Mouse (Mus musculus) forebrain, embryonic 13.5 days (tissue): ENCODE data around the gene Aipl1. TPM values are rescaled to one million over a fixed set of nuclear protein-coding genes. Genes with fewer than 3 reads are reported as not detected.

ENCODE experiments used
- ATAC-seq: fragments of 200-750 bp; cut with Nextera tagmentation; 2 replicates; pipeline ENCODE4 v1.8.0; 2017
- H3K27ac ChIP-seq: fragments of 300-500 bp; sonication (generic); 2 replicates; pipeline ENCODE4 v1.5.1; 2015; ENCODE audit warnings: inconsistent platforms, mild to moderate bottlenecking, moderate library complexity
- H3K27me3 ChIP-seq: fragments of 300-500 bp; sonication (generic); 2 replicates; pipeline ENCODE4 v1.6.1; 2015; ENCODE audit warnings: mild to moderate bottlenecking, inconsistent platforms
- H3K36me3 ChIP-seq: fragments of 300-500 bp; sonication (generic); 2 replicates; pipeline ENCODE4 v1.6.1; 2015; ENCODE audit warnings: mild to moderate bottlenecking, inconsistent platforms; ENCODE audit not compliant: poor library complexity, severe bottlenecking
- H3K4me1 ChIP-seq: fragments of 300-500 bp; sonication (generic); 2 replicates; pipeline ENCODE4 v1.6.1; 2015; ENCODE audit warnings: inconsistent platforms
- H3K4me2 ChIP-seq: fragments of 300-500 bp; sonication (generic); 2 replicates; pipeline ENCODE4 v1.6.1; 2015; ENCODE audit warnings: inconsistent platforms, mild to moderate bottlenecking, moderate library complexity
- H3K4me3 ChIP-seq: fragments of 300-500 bp; sonication (generic); 2 replicates; pipeline ENCODE4 v1.5.1; 2015; ENCODE audit warnings: mild to moderate bottlenecking, inconsistent platforms
- H3K9ac ChIP-seq: fragments of 300-500 bp; sonication (generic); 2 replicates; pipeline ENCODE4 v1.6.1; 2015; ENCODE audit warnings: mild to moderate bottlenecking, inconsistent platforms
- H3K9me3 ChIP-seq: fragments of 300-500 bp; sonication (generic); replicated peaks from 2 replicates; pipeline ENCODE4 v1.6.1; 2016; ENCODE audit warnings: inconsistent platforms
- WGBS: fragments of 180-500 bp; shearing (Covaris S2); methylation state at CpG from one replicate; pipeline ENCODE4 v1.1.7; 2015; 5-methylcytosine and 5-hydroxymethylcytosine counted together
- polyA plus RNA-seq: library from polyadenylated mRNA; unstranded; fragments of >200 nt; fragmentation: Nextera tagmentation; extraction: Ambion mirVana; gene quantifications from 2 replicates; pipeline ENCODE4 v1.2.1, GENCODE M21; 2015

Gene Aipl1
- polyA plus RNA-seq, 1 experiment from 2014 or later = 0.23 TPM

DNA sequence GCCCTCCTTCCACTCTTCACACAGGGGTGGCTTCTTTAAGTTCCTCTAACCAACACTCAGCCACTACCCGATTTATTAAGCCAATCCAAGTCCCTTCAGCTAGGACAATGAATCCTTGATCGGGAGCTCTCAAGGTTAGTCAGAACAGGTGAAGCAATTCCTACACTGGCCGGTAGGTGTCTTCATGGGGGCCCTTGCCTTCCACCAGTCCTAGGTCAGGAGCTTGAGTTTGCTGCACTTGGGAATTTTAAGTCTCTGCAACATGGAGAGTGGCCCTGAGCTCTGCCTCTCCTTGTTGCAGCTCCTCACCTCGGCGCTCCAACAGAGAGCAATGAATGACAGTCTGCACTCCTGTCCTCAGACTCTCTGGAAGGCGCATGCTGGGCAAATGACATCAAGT is 29.0 kb upstream of the Aipl1 start:
- Histone ChIP-seq H3K9me3 (0 out of 2 replicates have a peak, but pooled peaks cover 3% of the 10 kb centered on the region), H3K4me3 (no peak overlapping the region), H3K9ac (no peak overlapping the region), H3K4me1 (peaks cover 14% of the 10 kb centered on the region), H3K4me2 (no peak overlapping the region), H3K36me3 (no peaks in the 10 kb centered on the region), H3K27ac (no peak overlapping the region), H3K27me3 (no peaks in the 10 kb centered on the region)
- ATAC-seq = no peak
- WGBS = 35% methylated on average over 6 of the region's 6 CpGs

DNA sequence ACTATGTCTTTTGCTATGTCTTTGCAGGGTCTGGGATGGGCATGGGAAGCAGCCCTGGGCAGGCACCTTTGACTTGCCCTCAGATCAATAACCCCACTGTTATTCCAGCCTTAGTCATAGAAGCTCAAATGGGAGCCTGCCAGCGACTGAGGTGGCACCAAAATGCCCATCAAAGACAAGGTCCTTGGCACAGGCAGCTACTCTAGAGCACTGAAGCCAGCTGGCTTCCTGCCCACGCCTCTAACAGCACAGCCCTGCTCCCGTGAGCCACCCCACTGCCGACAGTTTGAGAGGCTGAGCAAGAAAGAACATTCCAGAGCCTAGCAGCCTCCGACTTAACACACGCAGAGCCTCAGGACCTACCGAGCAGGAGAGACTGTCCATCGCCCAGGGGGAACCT is 27.8 kb upstream of the Aipl1 start:
- Histone ChIP-seq H3K27me3 (no peaks in the 10 kb centered on the region), H3K9me3 (0 out of 2 replicates have a peak, but pooled peaks cover 3% of the 10 kb centered on the region), H3K4me2 (no peak overlapping the region), H3K4me1 (peaks cover 14% of the 10 kb centered on the region), H3K9ac (no peak overlapping the region), H3K27ac (no peak overlapping the region; the same call in 1 of the 2 replicates), H3K36me3 (no peaks in the 10 kb centered on the region), H3K4me3 (no peak overlapping the region)
- WGBS = 71% methylated on average over 8 of the region's 8 CpGs
- ATAC-seq = peak; percentile 43

DNA sequence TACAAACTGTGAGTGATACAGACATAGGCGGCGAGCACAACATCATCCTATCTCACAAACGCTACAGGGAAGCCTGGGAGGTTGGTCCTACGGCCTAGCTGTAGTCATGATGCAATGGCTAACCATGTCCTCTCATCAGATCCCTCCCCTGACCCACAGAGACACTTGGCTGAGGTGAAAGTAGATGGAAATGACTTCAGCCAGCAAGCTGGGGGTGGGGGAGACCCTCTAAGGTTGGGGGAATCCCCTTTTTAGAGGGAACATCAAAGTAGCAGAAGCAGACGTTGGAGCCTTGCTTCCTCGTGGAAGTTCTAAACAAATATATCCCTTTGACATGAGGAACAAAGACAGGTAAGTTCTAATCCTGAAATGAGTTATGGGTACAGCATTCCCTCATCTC is 27.1 kb upstream of the Aipl1 start:
- ATAC-seq = no peak
- peaks cover 14% of the 10 kb centered on the region for H3K4me1 ChIP-seq
- H3K4me3 ChIP-seq = no peak overlapping the region
- H3K9ac ChIP-seq = no peak overlapping the region
- H3K9me3 ChIP-seq = 0 out of 2 replicates have a peak, but pooled peaks cover 3% of the 10 kb centered on the region
- no peak overlapping the region for H3K27ac ChIP-seq
- no peaks in the 10 kb centered on the region for H3K36me3 ChIP-seq
- no peak overlapping the region for H3K4me2 ChIP-seq
- 83% methylated on average over 6 of the region's 6 CpGs for WGBS
- no peaks in the 10 kb centered on the region for H3K27me3 ChIP-seq

DNA sequence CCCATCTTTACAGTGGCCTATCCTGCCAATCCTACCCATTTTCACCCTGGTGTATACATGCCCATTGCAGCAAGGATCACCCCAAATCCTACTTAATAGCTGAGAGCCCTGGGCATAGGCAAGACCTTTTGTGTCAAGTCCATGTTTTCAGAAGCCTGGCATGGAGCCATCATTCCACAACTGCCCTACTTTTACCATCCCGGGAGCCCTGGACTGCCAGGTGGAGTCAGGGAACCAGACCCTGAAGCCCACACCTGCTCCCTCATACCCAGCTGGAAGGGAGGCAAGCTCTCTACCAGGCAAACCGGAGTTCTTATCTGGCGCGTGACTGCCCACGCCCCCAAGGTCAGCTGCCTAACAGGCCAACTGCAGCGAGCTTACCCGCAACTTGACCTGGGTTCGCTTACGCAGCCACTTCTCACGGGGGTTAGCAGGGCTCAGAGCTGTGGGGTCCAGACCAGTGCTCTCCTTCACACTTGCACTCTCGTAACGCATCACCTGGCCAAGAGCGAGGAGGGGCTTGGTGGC is 23.8 kb upstream of the Aipl1 start:
- 91% methylated on average over 13 of the region's 13 CpGs for WGBS
- H3K27me3 ChIP-seq = no peaks in the 10 kb centered on the region
- ATAC-seq = no peak
- no peak overlapping the region for H3K9ac ChIP-seq
- H3K36me3 ChIP-seq = no peaks in the 10 kb centered on the region
- 0 out of 2 replicates have a peak, but pooled peaks cover 3% of the 10 kb centered on the region for H3K9me3 ChIP-seq
- no peak overlapping the region for H3K27ac ChIP-seq
- no peak overlapping the region for H3K4me3 ChIP-seq
- H3K4me2 ChIP-seq = no peak overlapping the region
- H3K4me1 ChIP-seq = peaks cover 12% of the 10 kb centered on the region

DNA sequence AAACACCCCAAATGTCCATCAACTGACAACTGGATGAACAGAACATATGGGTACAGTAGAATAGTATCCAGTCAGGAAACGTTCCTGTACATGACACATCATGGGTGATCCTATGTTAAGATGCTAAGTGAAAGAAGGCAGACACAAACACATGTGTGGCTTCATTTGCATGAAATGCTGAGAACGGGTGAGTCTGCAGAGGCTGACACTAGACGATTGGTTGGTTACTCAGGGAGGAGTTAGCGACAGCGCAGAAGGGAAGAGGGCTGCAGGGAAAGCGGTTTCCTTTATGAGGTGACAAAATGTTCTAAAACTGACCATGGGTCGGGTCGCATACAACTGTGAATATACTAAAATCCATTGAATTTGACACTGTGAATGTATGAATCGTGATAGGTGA is 23.1 kb upstream of the Aipl1 start:
- Histone ChIP-seq H3K4me1 (peaks cover 13% of the 10 kb centered on the region), H3K4me3 (no peak overlapping the region), H3K4me2 (no peak overlapping the region), H3K27me3 (no peaks in the 10 kb centered on the region), H3K27ac (no peak overlapping the region), H3K36me3 (no peaks in the 10 kb centered on the region), H3K9ac (no peak overlapping the region), H3K9me3 (0 out of 2 replicates have a peak, but pooled peaks cover 2% of the 10 kb centered on the region)
- 84% methylated on average over 9 of the region's 9 CpGs for WGBS
- ATAC-seq = no peak

DNA sequence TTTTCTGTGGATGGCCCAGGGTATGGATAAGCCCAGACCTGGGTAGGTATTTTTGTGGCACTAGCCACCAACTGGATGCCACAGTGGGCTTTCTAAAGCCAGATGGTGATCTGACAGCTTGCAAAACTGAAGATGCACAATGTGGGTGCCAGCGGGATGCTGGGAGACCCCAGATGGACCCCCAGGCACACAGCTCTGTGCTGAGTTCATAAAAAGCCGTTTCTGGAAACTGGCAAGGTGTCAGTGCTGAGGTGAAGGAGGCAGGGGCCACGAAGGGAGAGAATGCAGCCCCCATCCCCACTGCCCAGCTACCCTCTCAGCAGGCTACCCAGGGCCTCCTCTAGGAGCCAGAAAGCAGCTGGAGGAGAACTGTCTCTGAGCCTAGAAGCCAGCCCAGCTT is 19.9 kb upstream of the Aipl1 start:
- Histone ChIP-seq H3K9ac (no peak overlapping the region), H3K27me3 (peaks cover 16% of the 10 kb centered on the region; the same call in 1 of the 2 replicates), H3K4me1 (peaks cover 12% of the 10 kb centered on the region; the same call in 1 of the 2 replicates), H3K4me3 (no peak overlapping the region), H3K36me3 (no peaks in the 10 kb centered on the region), H3K9me3 (no peaks in the 10 kb centered on the region), H3K4me2 (no peak overlapping the region), H3K27ac (no peak overlapping the region; the same call in 1 of the 2 replicates)
- WGBS = 54% methylated on average over 3 of the region's 3 CpGs
- ATAC-seq = no peak

DNA sequence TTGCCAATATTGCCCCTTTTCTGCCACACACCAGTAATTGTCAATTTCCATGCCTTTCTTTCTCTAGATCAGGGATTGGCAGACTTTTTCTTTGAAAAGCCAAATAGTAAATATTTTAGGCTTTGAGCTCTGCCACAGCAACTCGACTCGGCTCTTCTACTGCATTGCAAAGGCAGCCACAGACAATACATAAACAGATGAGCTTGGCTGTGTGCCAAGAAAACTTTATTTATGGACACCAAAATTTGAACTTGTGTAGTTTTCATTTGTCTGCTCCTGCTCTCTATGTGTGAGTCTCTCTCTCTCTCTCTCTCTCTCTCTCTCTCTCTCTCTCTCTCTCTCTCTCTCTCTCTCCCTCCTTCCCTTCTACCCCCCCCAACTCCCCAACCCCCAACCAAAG is 17.9 kb upstream of the Aipl1 start:
- Histone ChIP-seq H3K27ac (no peak overlapping the region), H3K4me3 (no peak overlapping the region), H3K4me1 (peaks cover 32% of the 10 kb centered on the region), H3K4me2 (no peak overlapping the region), H3K36me3 (no peaks in the 10 kb centered on the region), H3K9ac (no peak overlapping the region), H3K27me3 (peaks cover 31% of the 10 kb centered on the region), H3K9me3 (no peaks in the 10 kb centered on the region)
- WGBS = 31% methylated on average over 2 of the region's 2 CpGs
- no peak for ATAC-seq

DNA sequence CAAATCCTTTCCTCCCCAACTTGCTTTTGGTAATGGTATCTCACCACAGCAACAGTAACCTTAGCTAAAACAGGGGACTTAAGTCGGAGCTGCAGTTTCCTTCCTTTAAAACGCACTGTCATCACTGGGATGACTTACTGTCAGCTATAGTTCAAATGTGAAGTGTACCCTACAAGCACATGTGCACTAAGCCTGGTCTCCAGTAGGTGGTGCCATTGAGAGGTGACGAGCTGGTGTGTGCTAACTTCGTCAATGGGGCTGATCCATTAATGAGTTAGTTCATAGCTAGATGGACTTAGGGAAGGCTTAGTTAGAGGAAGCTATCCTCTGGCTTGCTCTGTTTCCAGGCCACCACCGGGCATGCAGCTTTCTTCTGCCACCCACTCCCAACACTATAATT is 15.3 kb upstream of the Aipl1 start:
- no peak overlapping the region for H3K4me3 ChIP-seq
- no peak overlapping the region for H3K4me2 ChIP-seq
- H3K27me3 ChIP-seq = peaks cover 42% of the 10 kb centered on the region
- ATAC-seq = peak; percentile 50; the same call in 1 of the 2 replicates
- H3K9ac ChIP-seq = no peak overlapping the region
- H3K36me3 ChIP-seq = 0 out of 2 replicates have a peak, but pooled peaks cover 4% of the 10 kb centered on the region
- no peaks in the 10 kb centered on the region for H3K9me3 ChIP-seq
- H3K4me1 ChIP-seq = peaks cover 36% of the 10 kb centered on the region
- WGBS = 20% methylated on average over 5 of the region's 5 CpGs
- no peak overlapping the region for H3K27ac ChIP-seq

DNA sequence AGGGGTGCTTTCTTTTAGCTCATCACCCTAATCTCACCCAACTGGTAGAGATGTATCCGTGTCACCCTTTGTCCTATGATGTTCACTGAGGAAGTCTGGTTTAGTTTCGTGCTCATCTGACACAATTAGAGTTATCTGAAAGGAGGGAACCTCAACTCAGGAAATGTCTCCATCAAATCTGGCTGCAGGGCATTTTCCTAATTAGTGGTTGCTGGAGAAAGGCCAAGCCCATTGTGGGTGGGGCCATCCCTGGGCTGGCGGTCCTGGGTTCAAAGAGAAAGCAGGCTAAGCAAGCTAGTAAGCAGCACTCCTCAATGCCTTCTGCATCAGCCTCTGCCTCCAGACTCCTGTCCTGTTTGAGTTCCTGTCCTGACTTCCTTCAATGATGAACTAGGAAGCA is 14.9 kb upstream of the Aipl1 start:
- no peak for ATAC-seq
- Histone ChIP-seq H3K4me2 (no peak overlapping the region), H3K4me1 (peaks cover 36% of the 10 kb centered on the region), H3K36me3 (peaks cover 5% of the 10 kb centered on the region; the same call in 1 of the 2 replicates), H3K27me3 (peaks cover 42% of the 10 kb centered on the region), H3K9me3 (no peaks in the 10 kb centered on the region), H3K4me3 (no peak overlapping the region), H3K27ac (no peak overlapping the region), H3K9ac (no peak overlapping the region)
- WGBS = 35% methylated on average over 3 of the region's 3 CpGs

DNA sequence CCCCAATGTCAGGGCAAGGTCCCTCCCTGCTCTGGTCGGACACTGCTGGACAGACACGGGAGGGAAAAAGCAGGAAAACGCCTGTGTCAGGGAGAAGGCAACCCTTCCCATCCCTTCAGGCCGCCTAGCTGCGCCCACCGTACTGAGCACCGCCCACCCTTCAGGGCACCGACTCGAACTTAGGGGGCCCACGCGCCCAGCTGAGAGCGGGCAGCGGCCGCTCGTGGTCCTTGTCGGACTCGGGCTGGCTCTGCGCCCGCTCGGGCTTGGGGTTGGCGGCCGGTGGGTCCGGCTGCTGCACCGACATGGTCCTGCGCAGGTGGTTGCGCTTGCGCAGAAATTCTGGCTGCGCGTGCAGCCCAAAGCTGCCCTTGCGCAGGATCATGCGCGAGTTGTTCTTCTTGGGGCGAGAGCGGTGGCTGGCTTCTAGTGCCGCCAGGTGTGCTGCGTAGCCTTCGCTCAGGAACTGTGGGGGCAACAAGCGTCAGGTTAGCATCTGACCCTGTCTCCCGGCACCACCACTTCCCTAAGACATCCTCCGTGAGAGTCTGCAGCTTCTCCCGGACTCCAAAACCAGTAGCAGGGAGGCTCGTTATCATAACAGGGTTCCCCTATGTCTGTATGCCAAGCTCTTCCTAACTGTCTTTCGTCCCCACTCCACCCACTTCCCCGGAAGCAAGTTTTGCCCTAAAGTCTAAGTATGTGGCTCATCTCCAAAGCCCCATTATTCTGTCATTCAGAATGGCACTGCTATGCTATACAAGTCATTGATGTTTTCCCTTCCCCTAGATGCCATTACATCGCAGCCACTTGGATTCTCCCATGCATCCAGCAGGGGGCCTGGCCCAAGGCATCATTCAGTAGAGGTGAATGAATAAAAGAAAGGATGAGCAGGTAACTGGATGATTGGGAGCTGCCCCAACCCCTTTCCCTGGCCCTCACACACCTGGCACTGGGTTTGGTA is 13.9 kb upstream of the Aipl1 start:
- Histone ChIP-seq H3K27me3 (peaks cover 42% of the 10 kb centered on the region), H3K4me1 (peaks cover 31% of the 10 kb centered on the region), H3K27ac (peak overlapping the region; percentile 26), H3K9me3 (no peaks in the 10 kb centered on the region), H3K4me2 (peak overlapping the region; percentile 86), H3K36me3 (peaks cover 16% of the 10 kb centered on the region), H3K9ac (peak overlapping the region; percentile 78), H3K4me3 (peak overlapping the region; percentile 57)
- 2% methylated on average over 45 of the region's 45 CpGs for WGBS
- peak; percentile 74 for ATAC-seq

DNA sequence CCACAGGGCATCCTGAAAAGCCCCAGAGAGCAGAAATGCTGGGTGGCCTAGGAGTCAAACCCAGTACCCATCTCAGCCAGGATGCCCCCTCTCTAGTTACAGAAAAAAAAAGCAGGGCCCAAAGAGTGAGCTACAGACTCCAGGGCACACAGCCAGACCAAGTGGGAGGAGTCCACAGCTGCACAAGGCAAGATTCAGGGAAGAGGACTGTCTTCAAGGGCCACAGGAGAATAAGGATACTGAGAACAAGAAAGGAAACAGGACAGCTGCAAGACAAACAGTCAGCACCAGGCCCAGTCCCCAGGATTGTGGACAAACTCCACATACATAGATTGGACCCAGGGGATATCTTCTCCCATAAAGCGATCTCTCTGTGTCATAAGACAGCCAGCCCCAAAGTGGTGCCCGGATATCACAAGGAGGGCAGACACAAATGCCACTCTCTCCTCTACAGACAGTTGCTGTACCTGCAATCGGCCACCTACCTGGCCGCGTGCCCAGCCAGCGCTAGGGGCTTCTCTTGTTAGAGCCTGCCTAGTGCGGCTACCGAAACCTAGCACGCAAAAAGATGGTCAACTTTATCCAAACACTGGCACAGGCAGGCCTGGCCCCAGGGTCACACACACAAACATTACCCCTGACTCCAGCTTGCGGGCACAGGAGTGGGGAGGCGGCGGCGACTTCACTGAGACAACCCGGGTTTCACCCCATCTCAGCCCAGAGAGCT is 13.0 kb upstream of the Aipl1 start:
- WGBS = 20% methylated on average over 14 of the region's 14 CpGs
- H3K27ac ChIP-seq = no peak overlapping the region

More for the DNA sequence above, 13.0 kb upstream of the Aipl1 start:
- H3K4me2 ChIP-seq = peak overlapping the region; percentile 86
- H3K4me1 ChIP-seq = peaks cover 29% of the 10 kb centered on the region
- H3K4me3 ChIP-seq = peak overlapping the region; percentile 57
- no peaks in the 10 kb centered on the region for H3K9me3 ChIP-seq
- H3K36me3 ChIP-seq = peaks cover 24% of the 10 kb centered on the region
- ATAC-seq = no peak
- peaks cover 42% of the 10 kb centered on the region for H3K27me3 ChIP-seq
- H3K9ac ChIP-seq = peak overlapping the region; percentile 78
